Mouse (Mus musculus) ES-E14 (cell line): ENCODE data around the gene N4bp2l2.

Source experiments
- CHD2 ChIP-seq: IDR thresholded peaks from 2 replicates; pipeline ENCODE4 v1.6.1; 2014; ENCODE audit warnings: mild to moderate bottlenecking, low read depth, low read length, inconsistent platforms
- ZC3H11A ChIP-seq: IDR thresholded peaks from 2 replicates; pipeline ENCODE4 v1.6.1; 2012; ENCODE audit warnings: low read depth, mild to moderate bottlenecking, inconsistent platforms, low read length, borderline replicate concordance

GRCm38 (mm10) chr5:150629692-150630091 lies 36.3 kb downstream of the N4bp2l2 start:
- TF ChIP-seq CHD2 (no peak), ZC3H11A (no peak)
